Mouse (Mus musculus) spleen, postnatal 4 days (tissue): ENCODE data around the gene Brpf3.
"Not testable (repeated sequence)": the region's sequence is repeated elsewhere in the genome, so short reads cannot be mapped to it uniquely, and the experiment has no call there.

Experiments used
- DNase-seq, 2 experiments: peaks; one replicate each; pipeline ENCODE4 v3.0.0; 2022; ENCODE audit warnings: low spot score in 2 of 2

Gene Brpf3

GRCm38 (mm10) chr17:28827665-28828231 lies 26.9 kb downstream of the Brpf3 start:
- no peak for DNase-seq

DNA sequence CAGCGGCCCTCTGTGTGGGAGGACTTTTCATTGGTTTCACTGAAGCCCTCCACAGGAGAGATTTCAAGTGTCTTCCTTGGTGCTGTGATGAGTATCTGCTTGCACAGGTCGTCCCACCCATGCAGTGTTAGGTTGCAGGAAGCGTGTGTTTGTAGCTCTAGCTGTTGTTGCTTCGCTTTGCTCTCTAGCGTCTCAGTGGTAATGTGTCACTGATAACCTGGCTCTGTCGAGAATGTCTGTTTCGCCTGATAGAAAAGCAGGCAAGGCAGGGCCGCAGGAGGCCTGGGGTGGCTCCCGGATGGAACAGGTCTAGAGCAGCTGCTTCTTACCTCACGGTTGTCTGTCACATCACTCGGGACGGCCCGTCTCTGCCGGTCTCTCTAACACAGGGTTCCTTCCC lies 28.2 kb downstream of the Brpf3 start:
- DNase-seq, result peak; percentile 82 to 84

GRCm38 (mm10) chr17:28831065-28831464 lies 30.2 kb downstream of the Brpf3 start:
- DNase-seq, result peak in 1 of 2 experiments; percentile 67

DNA sequence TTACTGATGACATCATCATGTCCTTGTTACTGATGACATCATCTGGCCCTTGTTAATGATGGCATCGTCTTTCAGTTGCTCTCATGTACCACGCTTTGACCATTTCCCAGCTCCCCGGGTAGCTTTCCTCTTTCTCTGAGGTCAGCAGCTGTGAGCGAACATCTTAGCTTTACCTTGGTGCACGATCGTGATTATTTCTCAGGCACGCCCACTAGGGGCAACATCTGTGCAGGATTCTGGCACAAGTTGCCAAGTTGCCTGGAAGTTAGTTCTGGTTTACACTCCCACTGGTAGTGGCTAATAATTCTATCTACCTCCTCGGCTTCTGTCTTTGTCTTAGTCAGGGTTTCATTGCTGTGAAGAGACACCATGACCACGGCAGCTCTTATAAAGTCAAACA lies 31.1 kb downstream of the Brpf3 start:
- peak; percentile 62 to 69 for DNase-seq

DNA sequence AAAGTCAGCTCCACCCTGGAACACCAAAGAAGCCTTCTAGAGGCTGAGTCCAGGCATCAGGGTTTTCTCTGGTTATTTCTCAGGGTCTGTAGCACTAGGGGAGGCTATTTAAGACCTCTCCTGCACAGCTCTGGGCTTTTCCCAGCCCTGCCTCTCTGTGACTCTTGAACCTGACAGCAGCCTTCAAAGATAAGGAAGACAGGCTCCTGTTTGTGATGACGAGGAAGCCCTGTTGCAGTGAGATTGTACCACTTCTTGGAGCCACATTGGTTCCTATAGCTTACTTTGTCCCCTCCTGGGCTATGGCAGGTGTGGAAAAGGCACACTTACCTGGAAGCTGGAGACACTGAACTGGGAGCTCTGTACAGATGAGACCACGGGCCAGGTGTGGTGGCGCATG lies 32.0 kb downstream of the Brpf3 start:
- peak; percentile 48 to 65 for DNase-seq

- peak in 1 of 2 experiments; percentile 62 for DNase-seq
Observed at GRCm38 (mm10) chr17:28834676-28835075, 33.8 kb downstream of the Brpf3 start.

GRCm38 (mm10) chr17:28837840-28838239 lies 37.0 kb downstream of the Brpf3 start:
- DNase-seq, result no peak

- DNase-seq, result not testable (repeated sequence)
Observed at GRCm38 (mm10) chr17:28841947-28842346, 41.1 kb downstream of the Brpf3 start.

GRCm38 (mm10) chr17:28843665-28844064 lies 42.8 kb downstream of the Brpf3 start:
- no peak for DNase-seq

DNA sequence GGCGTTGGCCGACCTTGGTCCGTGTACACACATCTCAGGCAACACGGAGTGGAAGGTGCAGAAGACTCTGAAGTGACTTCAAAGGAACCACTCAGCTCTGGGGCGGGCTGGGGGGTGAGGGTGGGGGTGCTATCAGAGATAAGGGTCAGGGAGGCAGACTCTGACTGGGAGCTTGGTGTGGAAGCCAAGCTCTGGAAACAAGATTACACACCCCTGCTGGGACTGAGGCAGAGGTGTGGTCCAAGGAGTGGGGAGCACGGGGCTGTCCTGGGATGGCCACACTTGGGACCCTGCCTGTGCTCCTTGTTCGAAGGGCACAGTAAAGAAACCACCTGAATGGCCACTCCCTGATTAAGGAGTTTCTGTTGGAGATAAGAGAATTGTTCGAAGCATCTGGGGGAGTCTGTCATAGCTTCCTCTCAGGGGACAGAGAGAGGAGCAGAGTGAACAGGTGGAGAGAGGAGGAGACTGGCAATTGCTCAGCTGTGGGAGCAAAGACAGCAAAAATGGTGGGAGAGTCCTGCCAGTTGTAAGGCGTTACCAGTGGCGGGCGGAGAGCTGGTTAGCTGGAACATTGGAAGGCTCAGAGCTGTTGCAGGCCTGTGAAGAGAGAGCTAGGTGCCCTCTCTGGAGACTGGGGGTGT lies 46.2 kb downstream of the Brpf3 start:
- no peak for DNase-seq

GRCm38 (mm10) chr17:28850511-28850910 lies 49.6 kb downstream of the Brpf3 start:
- DNase-seq, result no peak

DNA sequence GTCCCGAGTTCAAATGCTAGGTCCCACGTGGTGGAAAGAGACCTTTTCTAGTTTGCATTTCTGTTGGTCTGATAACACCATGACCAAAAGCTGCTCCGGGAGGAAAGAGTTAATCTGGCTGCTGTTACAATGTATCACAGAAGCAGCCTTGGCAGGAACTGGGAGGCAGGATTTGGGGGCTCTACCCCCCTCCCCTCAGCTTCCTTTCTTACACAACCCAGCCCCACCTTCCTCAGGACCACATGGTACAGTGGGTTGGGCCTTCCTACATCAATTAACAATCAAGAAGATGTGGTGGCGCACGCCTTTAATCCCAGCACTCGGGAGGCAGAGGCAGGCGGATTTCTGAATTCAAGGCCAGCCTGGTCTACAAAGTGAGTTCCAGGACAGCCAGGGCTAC lies 53.5 kb downstream of the Brpf3 start:
- DNase-seq, result no peak

- peak; percentile 71 to 87 for DNase-seq
Observed at GRCm38 (mm10) chr17:28855166-28855885, 54.4 kb downstream of the Brpf3 start.

DNA sequence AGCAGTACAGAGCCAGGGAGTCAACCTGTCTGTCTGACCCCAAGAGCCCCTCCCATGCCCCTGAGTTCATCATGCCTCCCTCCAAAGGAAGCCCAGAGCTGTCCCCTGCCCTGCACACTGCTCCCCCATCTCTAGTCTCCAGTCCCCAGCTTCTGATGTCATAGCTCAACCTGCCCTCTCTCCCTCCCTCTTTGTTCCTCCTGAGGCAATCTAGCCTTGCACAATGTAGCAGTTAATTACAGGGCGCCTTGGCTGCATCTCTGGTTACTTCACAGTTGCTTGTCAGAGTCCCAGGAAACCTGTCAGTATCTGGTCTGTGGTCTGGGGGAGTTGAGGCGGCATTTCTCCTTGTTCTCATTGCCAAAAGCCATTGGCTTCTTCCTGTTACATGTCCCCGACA lies 55.1 kb downstream of the Brpf3 start:
- no peak for DNase-seq

GRCm38 (mm10) chr17:28858205-28858604 lies 57.3 kb downstream of the Brpf3 start, which contains the start of gene Pnpla1:
Gene Pnpla1 (plus strand): TSS chr17:28858411.
- DNase-seq, result no peak

GRCm38 (mm10) chr17:28863926-28864325 lies 63.0 kb downstream of the Brpf3 start:
- no peak for DNase-seq

GRCm38 (mm10) chr17:28864464-28864863 lies 63.6 kb downstream of the Brpf3 start:
- DNase-seq, result no peak

- DNase-seq, result no peak
Observed at GRCm38 (mm10) chr17:28866921-28867320, 66.0 kb downstream of the Brpf3 start.

DNA sequence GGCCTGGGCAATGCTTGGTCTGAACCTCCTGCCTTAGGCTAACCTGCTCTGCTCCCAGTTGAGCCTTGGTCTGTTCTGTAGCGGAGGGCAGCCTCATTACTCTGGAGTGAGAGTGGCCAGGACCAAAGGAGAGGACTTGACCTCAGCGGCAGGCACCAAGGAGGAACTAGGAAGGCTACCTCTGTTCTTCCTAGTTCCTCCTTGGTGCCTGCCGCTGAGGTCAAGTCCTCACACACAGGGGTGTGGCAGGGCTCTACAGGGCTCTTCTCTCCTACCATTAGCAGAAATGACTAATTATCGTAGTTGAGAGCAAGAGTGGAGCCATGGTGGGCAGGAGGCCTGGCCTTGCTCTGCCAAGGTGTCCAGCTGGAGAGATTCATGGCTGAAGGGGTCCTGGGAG lies 66.5 kb downstream of the Brpf3 start:
- no peak for DNase-seq

DNA sequence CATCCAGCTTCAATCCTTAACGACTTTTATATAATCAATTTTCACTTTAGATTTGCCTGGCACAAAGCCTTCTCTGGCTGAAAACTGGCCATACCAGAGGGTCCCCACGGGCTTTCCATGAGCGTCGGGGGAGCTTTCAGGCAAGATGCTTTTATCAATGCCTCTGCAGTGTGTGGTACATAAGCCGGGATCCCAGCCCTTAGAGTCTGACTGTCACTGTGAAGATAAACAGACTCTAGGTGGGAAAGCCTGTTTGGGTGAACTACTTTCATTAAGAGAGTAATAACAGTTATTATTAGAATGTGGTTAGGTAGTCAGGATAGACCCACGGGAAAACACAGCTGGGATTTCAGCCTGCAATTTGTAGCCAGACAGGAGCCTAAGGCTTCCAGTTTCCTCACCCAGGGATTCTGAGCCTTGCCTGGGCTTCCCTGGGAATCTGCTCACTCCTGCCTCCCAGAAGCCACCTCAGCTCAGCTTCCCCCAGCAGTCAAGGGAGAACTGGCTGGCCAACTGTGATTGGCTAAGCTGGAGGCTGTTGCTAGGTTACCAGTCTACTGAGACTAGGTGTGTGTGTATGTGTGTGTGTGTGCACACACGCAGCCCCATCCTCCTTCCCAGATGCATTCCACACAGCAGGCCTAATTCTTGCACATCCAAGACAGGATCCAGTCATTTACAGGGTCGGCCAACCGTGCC lies 68.7 kb downstream of the Brpf3 start:
- DNase-seq, result no peak

DNA sequence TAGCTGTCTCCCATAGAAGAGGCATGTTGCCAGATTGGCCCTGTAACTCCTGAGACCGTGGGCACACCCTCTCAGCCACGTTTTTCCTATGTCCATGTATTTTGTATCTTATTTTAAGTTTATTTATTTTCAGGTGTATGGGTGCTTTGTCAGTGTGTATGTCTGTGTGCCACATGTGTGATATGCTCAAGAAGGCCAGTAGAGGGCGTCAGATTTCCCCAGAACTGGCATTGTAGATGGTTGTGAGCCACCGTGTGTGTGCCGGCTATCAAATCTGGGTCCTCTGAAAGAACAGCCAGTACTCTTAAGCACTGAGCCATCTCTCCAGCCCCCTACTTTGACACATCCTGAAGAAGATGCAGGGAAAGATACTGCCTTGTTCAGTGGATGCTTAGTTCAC lies 69.5 kb downstream of the Brpf3 start:
- DNase-seq, result no peak

DNA sequence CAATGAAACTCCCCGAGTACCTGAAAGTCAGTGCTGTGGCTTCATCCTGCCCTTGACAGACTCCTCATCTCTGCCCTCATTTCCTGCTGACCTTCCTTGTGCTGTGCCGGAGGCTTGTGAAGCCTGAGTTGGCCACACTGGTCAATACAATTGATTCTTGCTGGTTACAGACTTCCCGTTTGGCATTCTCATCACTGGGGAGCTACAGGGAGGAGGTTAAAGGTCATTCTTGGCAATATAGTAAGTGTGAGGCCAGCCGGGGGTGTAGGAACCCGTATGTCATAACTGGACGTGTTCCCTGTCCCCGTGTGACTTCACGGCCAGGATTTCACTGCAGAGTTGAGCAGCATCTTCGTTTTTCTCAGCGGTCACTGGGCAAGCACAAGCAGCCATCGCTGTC lies 70.9 kb downstream of the Brpf3 start:
- DNase-seq, result no peak
